Mouse (Mus musculus): ENCODE measurements around the gene Ccnjl. TPM values are rescaled to one million over a fixed set of nuclear protein-coding genes. Genes with fewer than 3 reads are reported as not detected.
A peak's percentile ranks its signal among the peaks of the same experiment; 100 is the strongest.

The Ccnjl gene
- 1 to 10 TPM; 3.8 to 4.6 TPM for total RNA-seq (2021)
- long read RNA-seq, experiment 1, partial matches to known transcripts: 1 of 5 reads
- long read RNA-seq, experiment 1, other reads (novel, unspliced or antisense): 0 of 5 reads
- long read RNA-seq, experiment 2, partial matches to known transcripts: 1 of 2 reads
- long read RNA-seq, experiment 2, other reads (novel, unspliced or antisense): 1 of 2 reads

GRCm38 (mm10) chr11:43528683-43529499, at the start of gene Ccnjl:
Gene Ccnjl (plus strand): TSS chr11:43528784.
- peak; percentile 7; the same call in 1 of the 2 replicates for TF ChIP-seq CTCF (IDR thresholded peaks at IDR 0.05)
- peak in 1 of 2 experiments; percentile 67 for DNase-seq (ENCODE audit: extremely low spot score in 1 of 2, low spot score in 2 of 2)
- peak within 1 kb of the TSS; percentile 86 for H3K4me3 ChIP-seq
- H3K27ac ChIP-seq: peak within 1 kb of the TSS; percentile 81
- intact Hi-C loops (cut with DNase I): loop anchor here (5.0 kb wide), 1 partner anchor 58 kb away; the partner anchor contains the start of gene 4933415A04Rik

- no peak for TF ChIP-seq CTCF (IDR thresholded peaks at IDR 0.05)
- DNase-seq (ENCODE audit: extremely low spot score in 1 of 2, low spot score in 2 of 2): no peak
- Histone ChIP-seq H3K27ac (no peak overlapping the region), H3K4me3 (no peak overlapping the region)
- intact Hi-C loops (cut with DNase I): no loop called here
Observed at GRCm38 (mm10) chr11:43479376-43479775, 49.2 kb upstream of the Ccnjl start.

GRCm38 (mm10) chr11:43480561-43480960, 48.0 kb upstream of the Ccnjl start:
- no peak for DNase-seq (ENCODE audit: extremely low spot score in 1 of 2, low spot score in 2 of 2)
- intact Hi-C loops (cut with DNase I): no loop called here
- Histone ChIP-seq H3K27ac (no peak overlapping the region), H3K4me3 (no peak overlapping the region)
- no peak for TF ChIP-seq CTCF (IDR thresholded peaks at IDR 0.05)

- intact Hi-C loops (cut with DNase I): no loop called here
- no peak overlapping the region for H3K27ac ChIP-seq
- no peak for DNase-seq (ENCODE audit: extremely low spot score in 1 of 2, low spot score in 2 of 2)
- TF ChIP-seq CTCF (IDR thresholded peaks at IDR 0.05): no peak
- no peak overlapping the region for H3K4me3 ChIP-seq
Observed at GRCm38 (mm10) chr11:43481672-43482522, 46.7 kb upstream of the Ccnjl start.

- TF ChIP-seq CTCF (IDR thresholded peaks at IDR 0.05): no peak
- intact Hi-C loops (cut with DNase I): no loop called here
- H3K4me3 ChIP-seq: no peak overlapping the region
- no peak for DNase-seq (ENCODE audit: extremely low spot score in 1 of 2, low spot score in 2 of 2)
- H3K27ac ChIP-seq: peak overlapping the region; percentile 15; the same call in 1 of the 2 replicates
Observed at GRCm38 (mm10) chr11:43483122-43483792, 45.3 kb upstream of the Ccnjl start.

- DNase-seq (ENCODE audit: extremely low spot score in 1 of 2, low spot score in 2 of 2): no peak
- no peak overlapping the region for H3K4me3 ChIP-seq
- TF ChIP-seq CTCF (IDR thresholded peaks at IDR 0.05): no peak
- peak overlapping the region; percentile 15; the same call in 1 of the 2 replicates for H3K27ac ChIP-seq
- intact Hi-C loops (cut with DNase I): no loop called here
Observed at GRCm38 (mm10) chr11:43484057-43484456, 44.5 kb upstream of the Ccnjl start.

GRCm38 (mm10) chr11:43484652-43485051, 43.9 kb upstream of the Ccnjl start:
- TF ChIP-seq CTCF (IDR thresholded peaks at IDR 0.05): no peak
- Histone ChIP-seq H3K27ac (no peak overlapping the region), H3K4me3 (no peak overlapping the region)
- no peak for DNase-seq (ENCODE audit: extremely low spot score in 1 of 2, low spot score in 2 of 2)
- intact Hi-C loops (cut with DNase I): no loop called here

- intact Hi-C loops (cut with DNase I): no loop called here
- no peak for TF ChIP-seq CTCF (IDR thresholded peaks at IDR 0.05)
- DNase-seq (ENCODE audit: extremely low spot score in 1 of 2, low spot score in 2 of 2): no peak
- Histone ChIP-seq H3K27ac (no peak overlapping the region), H3K4me3 (no peak overlapping the region)
Observed at GRCm38 (mm10) chr11:43485855-43486254, 42.7 kb upstream of the Ccnjl start.

GRCm38 (mm10) chr11:43492663-43493062, 35.9 kb upstream of the Ccnjl start:
- intact Hi-C loops (cut with DNase I): loop anchor here (5.0 kb wide), 3 partner anchors 40 to 235 kb away; partner anchors contain the start of gene Pwwp2a
- no peak overlapping the region for H3K27ac ChIP-seq
- no peak overlapping the region for H3K4me3 ChIP-seq
- DNase-seq (ENCODE audit: extremely low spot score in 1 of 2, low spot score in 2 of 2): peak; percentile 62 to 76
- peak; percentile 98 for TF ChIP-seq CTCF (IDR thresholded peaks at IDR 0.05)

- H3K27ac ChIP-seq: no peak overlapping the region
- peak; percentile 75 to 79 for DNase-seq (ENCODE audit: extremely low spot score in 1 of 2, low spot score in 2 of 2)
- intact Hi-C loops (cut with DNase I): loop anchor here (1.0 to 5.0 kb wide), 5 partner anchors 42 to 233 kb away; partner anchors contain the start of gene Pwwp2a
Observed at GRCm38 (mm10) chr11:43493815-43494409, 34.7 kb upstream of the Ccnjl start.

GRCm38 (mm10) chr11:43495037-43495436, 33.5 kb upstream of the Ccnjl start:
- Histone ChIP-seq H3K27ac (no peak overlapping the region), H3K4me3 (no peak overlapping the region)
- intact Hi-C loops (cut with DNase I): no loop called here
- TF ChIP-seq CTCF (IDR thresholded peaks at IDR 0.05): peak; percentile 36
- DNase-seq (ENCODE audit: extremely low spot score in 1 of 2, low spot score in 2 of 2): no peak

More at GRCm38 (mm10) chr11:43493815-43494409, 34.7 kb upstream of the Ccnjl start:
- no peak overlapping the region for H3K4me3 ChIP-seq
- peak; percentile 76 for TF ChIP-seq CTCF (IDR thresholded peaks at IDR 0.05)
